Mouse (Mus musculus) limb, embryonic 14.5 days (tissue): Measurements from ENCODE around the gene Phc1. TPM values are rescaled to one million over a fixed set of nuclear protein-coding genes. Genes with fewer than 3 reads are reported as not detected.
A peak's percentile ranks its signal among the peaks of the same experiment; 100 is the strongest.

ENCODE experiments used
- ATAC-seq: fragments of 200-750 bp; cut with Nextera tagmentation; 2 replicates; pipeline ENCODE4 v1.8.0; 2017; ENCODE audit warnings: low read depth, moderate number of reproducible peaks, moderate TSS enrichment; ENCODE audit not compliant: low FRiP score
- DNase-seq: peaks from one replicate; pipeline ENCODE4 v3.0.0-alpha.2; 2015; ENCODE audit warnings: low spot score
- H3K27ac ChIP-seq: fragments of 300-500 bp; sonication (generic); replicated peaks from 2 replicates; pipeline ENCODE4 v1.5.1; 2014; ENCODE audit warnings: low read depth, mild to moderate bottlenecking, low read length, moderate library complexity, mixed read lengths
- H3K27me3 ChIP-seq: fragments of 300-500 bp; sonication (generic); 2 replicates; pipeline ENCODE4 v1.6.1; 2014; ENCODE audit warnings: low read length, mixed read lengths; ENCODE audit not compliant: control insufficient read depth, insufficient read depth
- H3K36me3 ChIP-seq: fragments of 300-500 bp; sonication (generic); 2 replicates; pipeline ENCODE4 v1.6.1; 2014; ENCODE audit warnings: mild to moderate bottlenecking, low read length, moderate library complexity, mixed read lengths; ENCODE audit not compliant: control insufficient read depth, insufficient read depth
- H3K4me1 ChIP-seq: fragments of 300-500 bp; sonication (generic); 2 replicates; pipeline ENCODE4 v1.6.1; 2014; ENCODE audit warnings: antibody characterized with exemption, low read length, mixed read lengths; ENCODE audit not compliant: control insufficient read depth, insufficient read depth
- H3K4me2 ChIP-seq: fragments of 300-500 bp; sonication (generic); replicated peaks from 2 replicates; pipeline ENCODE4 v1.6.1; 2014; ENCODE audit warnings: low read depth, mild to moderate bottlenecking, low read length, moderate library complexity; ENCODE audit not compliant: severe bottlenecking
- H3K4me3 ChIP-seq: fragments of 300-500 bp; sonication (generic); replicated peaks from 2 replicates; pipeline ENCODE4 v1.5.1; 2014; ENCODE audit warnings: low read length
- H3K9ac ChIP-seq: fragments of 300-500 bp; sonication (generic); 2 replicates; pipeline ENCODE4 v1.6.1; 2014; ENCODE audit warnings: mild to moderate bottlenecking, low read depth, low read length, moderate library complexity; ENCODE audit not compliant: severe bottlenecking
- H3K9me3 ChIP-seq: fragments of 300-500 bp; sonication (generic); 2 replicates; pipeline ENCODE4 v1.6.1; 2016; ENCODE audit warnings: low read length; ENCODE audit not compliant: control insufficient read depth
- POLR2A ChIP-seq: fragments of 200-500 bp; IDR thresholded peaks from 2 replicates; pipeline ENCODE4 v1.8.0; 2012; ENCODE audit warnings: inconsistent platforms, mild to moderate bottlenecking, moderate library complexity, borderline replicate concordance; ENCODE audit not compliant: insufficient read depth, insufficient read length; ENCODE audit errors: extremely low read depth
- WGBS: fragments of 180-500 bp; shearing (Covaris S2); extraction: QIAGEN DNeasy Blood & Tissue Kit; methylation state at CpG from one replicate; pipeline ENCODE4 v1.1.7; 2014; 5-methylcytosine and 5-hydroxymethylcytosine counted together
- polyA plus RNA-seq, 2 experiments: library from polyadenylated mRNA; depleted of rRNA in 1 of 2; stranded (reverse) in 1 of 2; unstranded in 1 of 2; fragments of >200 nt; fragmentation: Nextera tagmentation in 1 of 2; extraction: Ambion mirVana in 1 of 2; gene quantifications; 2 replicates each; pipeline versions ENCODE4 v1.2.1 to v1.2.3; 2012 to 2014

The Phc1 gene
- polyA plus RNA-seq, 2 experiments = 24.5 to 57.3 TPM

GRCm38 (mm10) chr6:122304790-122305555 lies 35.4 kb downstream of the Phc1 start:
- H3K27me3 ChIP-seq = no peaks in the 10 kb centered on the region
- no peak overlapping the region for H3K4me3 ChIP-seq
- ATAC-seq = no peak
- H3K36me3 ChIP-seq = no peaks in the 10 kb centered on the region
- TF ChIP-seq POLR2A = no peak
- H3K4me2 ChIP-seq = no peak overlapping the region
- no peaks in the 10 kb centered on the region for H3K9me3 ChIP-seq
- DNase-seq = no peak
- peaks cover 7% of the 10 kb centered on the region; the same call in 1 of the 2 replicates for H3K4me1 ChIP-seq
- no peak overlapping the region for H3K9ac ChIP-seq
- 86% methylated on average over 12 of the region's 12 CpGs for WGBS
- H3K27ac ChIP-seq = no peak overlapping the region

GRCm38 (mm10) chr6:122304355-122304754 lies 36.0 kb downstream of the Phc1 start:
- Histone ChIP-seq H3K4me1 (0 out of 2 replicates have a peak, but pooled peaks cover 3% of the 10 kb centered on the region), H3K9ac (no peak overlapping the region), H3K4me3 (no peak overlapping the region), H3K27me3 (no peaks in the 10 kb centered on the region), H3K4me2 (no peak overlapping the region), H3K36me3 (no peaks in the 10 kb centered on the region), H3K27ac (no peak overlapping the region), H3K9me3 (no peaks in the 10 kb centered on the region)
- WGBS = 32% methylated on average over 6 of the region's 6 CpGs
- ATAC-seq = no peak
- TF ChIP-seq POLR2A = no peak
- DNase-seq = peak; percentile 70

- H3K27me3 ChIP-seq = no peaks in the 10 kb centered on the region
- H3K4me1 ChIP-seq = 0 out of 2 replicates have a peak, but pooled peaks cover 3% of the 10 kb centered on the region
- ATAC-seq = no peak
- DNase-seq = no peak
- TF ChIP-seq POLR2A = no peak
- H3K9ac ChIP-seq = no peak overlapping the region
- no peaks in the 10 kb centered on the region for H3K9me3 ChIP-seq
- H3K36me3 ChIP-seq = no peaks in the 10 kb centered on the region
- H3K27ac ChIP-seq = no peak overlapping the region
- H3K4me2 ChIP-seq = no peak overlapping the region
- WGBS = 73% methylated on average over 9 of the region's 9 CpGs
- no peak overlapping the region for H3K4me3 ChIP-seq
Observed at GRCm38 (mm10) chr6:122303526-122303925, 36.8 kb downstream of the Phc1 start.

- Histone ChIP-seq H3K9me3 (no peaks in the 10 kb centered on the region), H3K36me3 (no peaks in the 10 kb centered on the region), H3K4me3 (no peak overlapping the region), H3K27me3 (no peaks in the 10 kb centered on the region), H3K9ac (no peak overlapping the region), H3K4me2 (no peak overlapping the region), H3K4me1 (peaks cover 4% of the 10 kb centered on the region; the same call in 1 of the 2 replicates), H3K27ac (no peak overlapping the region)
- TF ChIP-seq POLR2A = no peak
- WGBS = 87% methylated on average over 4 of the region's 4 CpGs
- no peak for DNase-seq
- ATAC-seq = no peak
Observed at GRCm38 (mm10) chr6:122302661-122303060, 37.7 kb downstream of the Phc1 start.

- ATAC-seq (no peak), DNase-seq (no peak)
- H3K27me3 ChIP-seq = no peaks in the 10 kb centered on the region
- peaks cover 4% of the 10 kb centered on the region; the same call in 1 of the 2 replicates for H3K4me1 ChIP-seq
- no peaks in the 10 kb centered on the region for H3K9me3 ChIP-seq
- H3K9ac ChIP-seq = no peak overlapping the region
- no peak overlapping the region for H3K4me3 ChIP-seq
- no peak overlapping the region for H3K4me2 ChIP-seq
- H3K36me3 ChIP-seq = no peaks in the 10 kb centered on the region
- no peak overlapping the region for H3K27ac ChIP-seq
- TF ChIP-seq POLR2A = no peak
- WGBS = 73% methylated on average over 1 of the region's 1 CpGs
Observed at GRCm38 (mm10) chr6:122302121-122302520, 38.2 kb downstream of the Phc1 start.
